Comparison of ENCODE assay signal across 8 mouse cellular contexts in the genomic region with DNA sequence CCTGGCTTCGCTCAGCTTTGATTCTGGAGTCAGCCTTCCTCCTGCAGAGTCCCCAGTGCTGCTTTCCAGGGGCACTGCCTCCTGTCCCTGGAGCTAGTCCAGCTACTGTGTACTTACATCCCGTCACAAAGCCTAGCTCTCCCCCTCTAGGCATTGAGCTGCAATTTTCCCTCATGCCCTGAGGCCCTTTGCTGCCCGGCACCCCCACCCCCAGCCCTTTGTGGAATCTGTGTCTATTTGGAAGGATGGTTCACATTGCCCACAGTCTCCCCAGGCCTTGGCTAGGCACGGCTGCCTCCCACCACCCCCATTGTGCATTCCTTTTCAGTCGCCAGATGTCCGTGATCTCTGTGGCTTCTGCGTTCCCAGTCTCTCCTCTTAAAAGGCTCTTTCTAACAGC.
A peak's percentile ranks its signal among the peaks of the same experiment; 100 is the strongest.
DNase-seq lines count a peak whose midpoint lies in the region; ATAC-seq and TF ChIP-seq lines count a peak whose summit lies in the region.

No protein-coding gene starts in this region.

- DNase-seq in heart, adult 2 months: no peak
- DNase-seq in heart, adult 8-10 months (ENCODE audit: low spot score): no peak
- DNase-seq in cerebellum, adult 11-12 months: peak; percentile 14
- DNase-seq in layer of hippocampus, adult 9-11 months: peak; percentile 60
- DNase-seq in MN1 (ENCODE audit: low spot score): no peak
- DNase-seq in T-cell, adult 2 months (ENCODE audit: low spot score): no peak

- ATAC-seq in forebrain, embryonic 16.5 days: peak; percentile 80
- peak; percentile 79 for ATAC-seq in midbrain, embryonic 15.5 days (replicated peaks)

- no peak overlapping the region for H3K4me2 ChIP-seq in forebrain, embryonic 16.5 days (ENCODE audit: low read length)
- H3K4me2 ChIP-seq in midbrain, embryonic 15.5 days: peak overlapping the region; percentile 5; the same call in 1 of the 2 replicates

- no peaks in the 10 kb centered on the region for H3K9me3 ChIP-seq in forebrain, embryonic 16.5 days (ENCODE audit: control insufficient read depth, low read length)
- H3K9me3 ChIP-seq in midbrain, embryonic 15.5 days: no peaks in the 10 kb centered on the region

- TF ChIP-seq CTCF in heart, adult 2 months (IDR thresholded peaks at IDR 0.05): peak; percentile 10; the same call in 1 of the 2 replicates

- H3K4me3 ChIP-seq in heart, adult 2 months: no peak overlapping the region
- no peak overlapping the region for H3K4me3 ChIP-seq in forebrain, embryonic 16.5 days (replicated peaks; ENCODE audit: low read length)
- no peak overlapping the region for H3K4me3 ChIP-seq in midbrain, embryonic 15.5 days

- no peak overlapping the region for H3K27ac ChIP-seq in heart, adult 2 months
- peak overlapping the region; percentile 65 for H3K27ac ChIP-seq in forebrain, embryonic 16.5 days (ENCODE audit: low read length)
- peak overlapping the region; percentile 77 for H3K27ac ChIP-seq in midbrain, embryonic 15.5 days

- intact Hi-C loops in heart, adult 2 months (cut with DNase I): no loop called here

- no peak overlapping the region for H3K9ac ChIP-seq in heart, adult 2 months (ENCODE audit: low read depth, low read length)
- 0 out of 2 replicates have a peak overlapping the region, but pooled peaks have one; percentile 16 for H3K9ac ChIP-seq in forebrain, embryonic 16.5 days (replicated peaks; ENCODE audit: low read depth, low read length)
- H3K9ac ChIP-seq in midbrain, embryonic 15.5 days: no peak overlapping the region

- no peaks in the 10 kb centered on the region for H3K4me1 ChIP-seq in heart, adult 2 months (ENCODE audit: control insufficient read depth, insufficient read depth, low read length)
- H3K4me1 ChIP-seq in forebrain, embryonic 16.5 days (replicated peaks; ENCODE audit: control insufficient read depth, insufficient read depth, low read length): peaks cover 16% of the 10 kb centered on the region
- H3K4me1 ChIP-seq in midbrain, embryonic 15.5 days: peaks cover 31% of the 10 kb centered on the region

- H3K36me3 ChIP-seq in heart, adult 2 months (ENCODE audit: control insufficient read depth, insufficient read depth, low read length): no peaks in the 10 kb centered on the region
- 0 out of 2 replicates have a peak, but pooled peaks cover 3% of the 10 kb centered on the region for H3K36me3 ChIP-seq in forebrain, embryonic 16.5 days (ENCODE audit: control insufficient read depth, insufficient read depth)
- peaks cover 8% of the 10 kb centered on the region; the same call in 1 of the 2 replicates for H3K36me3 ChIP-seq in midbrain, embryonic 15.5 days (replicated peaks)

- H3K79me2 ChIP-seq in heart, adult 2 months (replicated peaks; ENCODE audit: control insufficient read depth, insufficient read depth, low read length): no peaks in the 10 kb centered on the region

- no peak for TF ChIP-seq EP300 in heart, adult 2 months (IDR thresholded peaks at IDR 0.05; ENCODE audit: insufficient read depth, low read depth, low read length)

- no peak for TF ChIP-seq POLR2A in heart, adult 2 months (IDR thresholded peaks at IDR 0.05; ENCODE audit: insufficient read depth, low read depth, low read length)

- no peaks in the 10 kb centered on the region for H3K27me3 ChIP-seq in heart, adult 2 months (ENCODE audit: control insufficient read depth, insufficient read depth, low read length)
- H3K27me3 ChIP-seq in forebrain, embryonic 16.5 days (replicated peaks; ENCODE audit: control insufficient read depth, insufficient read depth, low read length): no peaks in the 10 kb centered on the region
- H3K27me3 ChIP-seq in midbrain, embryonic 15.5 days (replicated peaks): no peaks in the 10 kb centered on the region; the same call in 1 of the 2 replicates

- 49% methylated on average over 7 of the region's 7 CpGs for WGBS in heart, adult 2 months
- 3% methylated on average over 7 of the region's 7 CpGs for WGBS in forebrain, embryonic 16.5 days
- WGBS in midbrain, embryonic 15.5 days: 10% methylated on average over 7 of the region's 7 CpGs

Comparison
In these comparisons a context has a peak if more than half of its experiments do, and no peak if none do; other contexts are left out.
1. DNase-seq: peak in cerebellum, adult 11-12 months (single experiment) and layer of hippocampus, adult 9-11 months (single experiment); none in heart, adult 2 months (0 of 2), heart, adult 8-10 months (single experiment), MN1 (single experiment) and T-cell, adult 2 months (single experiment).